Mouse (Mus musculus): ENCODE measurements at regions not wholly inside any gene's neighbourhood (a gene's known extent, or its start where the extent isn't known, plus 50 kb on each side); places are given as distances from the start of the nearest gene placed in this dataset.

DNA sequence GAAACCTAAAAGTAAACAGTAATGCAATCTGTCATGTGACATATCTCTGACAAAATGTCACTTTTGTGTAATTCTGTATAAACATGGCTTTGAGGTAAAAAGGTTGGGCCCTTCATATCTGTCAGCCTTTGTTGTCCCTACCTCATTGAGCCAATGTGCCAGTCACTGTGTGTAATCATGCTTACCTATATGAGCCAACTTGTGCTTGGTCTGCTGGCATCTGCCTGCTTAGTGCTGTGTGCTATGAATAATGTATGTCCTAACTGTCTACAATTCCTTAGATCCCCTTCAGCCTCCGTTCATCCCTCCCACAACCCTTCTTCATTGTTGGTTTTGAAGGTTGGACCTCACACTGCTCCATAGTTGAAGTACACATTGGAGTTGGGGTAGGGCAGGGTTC, 86.9 kb upstream of the Olig3 start:
- no peak for ATAC-seq (ENCODE audit: low FRiP score, low TSS enrichment)

DNA sequence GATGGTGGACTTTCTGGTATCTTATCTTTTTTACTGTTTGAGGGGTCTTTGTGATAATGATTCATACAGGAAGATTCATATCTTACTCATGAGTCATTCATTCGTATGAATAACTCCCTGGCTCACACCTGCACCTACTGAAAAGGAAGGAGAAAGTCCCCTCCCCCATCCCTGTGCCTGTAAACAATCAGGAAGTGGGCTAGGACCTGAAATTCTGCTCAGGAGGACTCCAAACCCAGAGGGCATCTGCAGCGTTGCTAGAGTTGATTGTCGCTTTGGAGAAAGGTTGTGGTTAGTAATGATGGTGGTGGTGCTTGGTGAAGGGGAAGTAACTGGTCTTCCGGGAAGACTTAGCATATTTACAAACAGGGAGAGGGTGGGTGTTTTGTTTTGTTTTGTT, 88.3 kb upstream of the Olig3 start:
- WGBS = 77% methylated on average over 4 of the region's 4 CpGs
- no peak for ATAC-seq (ENCODE audit: low FRiP score, low TSS enrichment)
- no peaks in the 10 kb centered on the region for H3K36me3 ChIP-seq (ENCODE audit: control insufficient read depth, insufficient read depth, low read length)

More for the DNA sequence above, 86.9 kb upstream of the Olig3 start:
- Histone ChIP-seq H3K4me1 (ENCODE audit: control insufficient read depth, insufficient read depth, low read length) (no peaks in the 10 kb centered on the region), H3K4me3 (replicated peaks; ENCODE audit: low read depth, low read length) (no peak overlapping the region), H3K36me3 (ENCODE audit: control insufficient read depth, insufficient read depth, low read length) (no peaks in the 10 kb centered on the region), H3K9me3 (ENCODE audit: control insufficient read depth, low read length) (no peaks in the 10 kb centered on the region), H3K9ac (replicated peaks; ENCODE audit: low read length) (no peak overlapping the region), H3K27me3 (ENCODE audit: control insufficient read depth, insufficient read depth, low read length) (no peaks in the 10 kb centered on the region), H3K4me2 (ENCODE audit: low read length) (no peak overlapping the region), H3K27ac (replicated peaks; ENCODE audit: low read depth, low read length) (no peak overlapping the region)
- DNase-seq = no peak
- WGBS = 33% methylated on average over 1 of the region's 1 CpGs

DNA sequence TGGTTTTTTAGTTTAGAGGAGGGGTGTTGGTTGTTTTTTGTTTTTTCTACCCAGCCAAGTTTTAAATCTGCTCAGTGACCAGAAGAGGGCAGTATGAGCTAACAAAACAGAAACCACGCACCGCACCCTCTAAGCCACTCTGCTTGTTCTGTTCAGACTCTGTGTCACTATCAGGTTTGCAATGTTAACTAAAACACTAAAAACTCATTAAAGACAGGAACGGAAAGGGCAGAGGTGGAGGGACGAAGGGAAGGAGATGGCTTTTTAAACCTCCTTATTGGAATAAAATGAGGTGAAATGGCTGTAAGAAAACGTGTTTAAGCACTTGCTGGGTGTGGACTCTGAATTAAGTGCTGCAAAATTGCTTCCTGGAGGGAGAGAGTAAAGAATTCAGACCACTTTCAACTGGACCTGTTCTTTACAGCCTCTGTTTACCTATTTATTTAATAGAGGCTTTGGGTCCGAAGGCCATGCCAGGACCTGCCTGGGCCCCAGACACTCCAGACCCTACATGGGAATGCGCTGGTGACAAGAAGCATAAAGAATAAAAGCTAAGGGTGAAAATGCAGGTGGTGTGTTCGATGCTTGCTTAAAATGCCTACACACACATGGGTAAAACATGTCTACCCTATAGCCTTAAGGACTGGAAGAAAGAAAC, 116.1 kb upstream of the Olig3 start:
- WGBS = 38% methylated on average over 8 of the region's 8 CpGs
- peak; percentile 88 for DNase-seq
- Histone ChIP-seq H3K36me3 (ENCODE audit: control insufficient read depth, insufficient read depth, low read length) (no peaks in the 10 kb centered on the region), H3K9me3 (ENCODE audit: control insufficient read depth, low read length) (no peaks in the 10 kb centered on the region), H3K27ac (replicated peaks; ENCODE audit: low read depth, low read length) (no peak overlapping the region), H3K9ac (replicated peaks; ENCODE audit: low read length) (no peak overlapping the region), H3K4me2 (ENCODE audit: low read length) (no peak overlapping the region), H3K4me1 (ENCODE audit: control insufficient read depth, insufficient read depth, low read length) (no peaks in the 10 kb centered on the region), H3K27me3 (ENCODE audit: control insufficient read depth, insufficient read depth, low read length) (no peaks in the 10 kb centered on the region), H3K4me3 (replicated peaks; ENCODE audit: low read depth, low read length) (no peak overlapping the region)
- ATAC-seq (ENCODE audit: low FRiP score, low TSS enrichment) = peak; percentile 70; the same call in 1 of the 2 replicates

More for the DNA sequence above, 88.3 kb upstream of the Olig3 start:
- H3K27ac ChIP-seq (replicated peaks; ENCODE audit: low read depth, low read length) = no peak overlapping the region
- no peaks in the 10 kb centered on the region for H3K27me3 ChIP-seq (ENCODE audit: control insufficient read depth, insufficient read depth, low read length)
- H3K9ac ChIP-seq (replicated peaks; ENCODE audit: low read length) = no peak overlapping the region
- H3K9me3 ChIP-seq (ENCODE audit: control insufficient read depth, low read length) = no peaks in the 10 kb centered on the region
- no peak overlapping the region for H3K4me2 ChIP-seq (ENCODE audit: low read length)
- no peak for DNase-seq
- H3K4me3 ChIP-seq (replicated peaks; ENCODE audit: low read depth, low read length) = no peak overlapping the region
- H3K4me1 ChIP-seq (ENCODE audit: control insufficient read depth, insufficient read depth, low read length) = no peaks in the 10 kb centered on the region

DNA sequence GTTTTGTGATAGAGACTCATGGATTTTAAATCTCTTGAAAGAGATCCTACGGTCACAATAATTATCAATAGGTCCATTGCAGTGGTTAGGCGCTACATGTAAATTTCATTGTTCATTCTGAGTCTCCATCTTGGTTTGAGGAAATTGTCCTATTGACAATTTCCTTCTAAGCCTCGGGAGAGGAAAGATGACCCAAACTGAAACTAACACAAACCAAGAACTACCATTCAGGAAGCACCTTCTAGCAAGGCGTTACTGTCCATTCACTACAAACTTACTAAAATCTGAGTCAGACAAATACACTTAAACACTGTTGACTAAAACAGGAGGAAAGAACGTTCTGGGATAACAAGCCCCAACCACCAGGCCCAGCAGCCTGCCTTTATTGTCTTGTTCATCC, 140.1 kb upstream of the Olig3 start:
- DNase-seq (no peak), ATAC-seq (ENCODE audit: low FRiP score, low TSS enrichment) (no peak)
- Histone ChIP-seq H3K27me3 (ENCODE audit: control insufficient read depth, insufficient read depth, low read length) (no peaks in the 10 kb centered on the region), H3K36me3 (ENCODE audit: control insufficient read depth, insufficient read depth, low read length) (no peaks in the 10 kb centered on the region), H3K9me3 (ENCODE audit: control insufficient read depth, low read length) (no peaks in the 10 kb centered on the region), H3K4me3 (replicated peaks; ENCODE audit: low read depth, low read length) (no peak overlapping the region), H3K4me2 (ENCODE audit: low read length) (no peak overlapping the region), H3K9ac (replicated peaks; ENCODE audit: low read length) (no peak overlapping the region), H3K4me1 (ENCODE audit: control insufficient read depth, insufficient read depth, low read length) (no peaks in the 10 kb centered on the region), H3K27ac (replicated peaks; ENCODE audit: low read depth, low read length) (no peak overlapping the region)
- WGBS = 92% methylated on average over 5 of the region's 5 CpGs

DNA sequence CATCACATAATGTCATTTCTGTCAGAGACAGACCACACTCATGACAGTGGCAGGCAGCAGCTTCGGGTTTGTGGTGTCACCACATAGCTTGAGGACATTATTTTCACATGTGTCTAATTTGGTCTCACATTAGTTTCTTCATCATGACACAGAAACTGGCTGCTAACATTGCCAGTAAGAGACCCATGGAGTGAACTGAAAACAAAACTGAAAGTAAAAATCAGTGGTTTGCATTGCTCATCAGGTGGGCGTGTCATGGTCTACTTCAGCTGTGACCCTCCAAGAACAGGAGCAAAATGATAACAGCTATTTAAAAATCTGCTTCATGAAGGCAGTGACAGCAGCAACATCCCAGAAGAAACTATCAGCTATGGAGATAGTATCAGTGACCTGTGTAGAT, 146.6 kb upstream of the Olig3 start:
- H3K9ac ChIP-seq (replicated peaks; ENCODE audit: low read length) = no peak overlapping the region
- no peak overlapping the region for H3K4me3 ChIP-seq (replicated peaks; ENCODE audit: low read depth, low read length)
- H3K27me3 ChIP-seq (ENCODE audit: control insufficient read depth, insufficient read depth, low read length) = no peaks in the 10 kb centered on the region
- H3K9me3 ChIP-seq (ENCODE audit: control insufficient read depth, low read length) = no peaks in the 10 kb centered on the region
- 94% methylated on average over 2 of the region's 2 CpGs for WGBS
- ATAC-seq (ENCODE audit: low FRiP score, low TSS enrichment) (no peak), DNase-seq (no peak)
- H3K36me3 ChIP-seq (ENCODE audit: control insufficient read depth, insufficient read depth, low read length) = no peaks in the 10 kb centered on the region
- H3K27ac ChIP-seq (replicated peaks; ENCODE audit: low read depth, low read length) = no peak overlapping the region
- H3K4me1 ChIP-seq (ENCODE audit: control insufficient read depth, insufficient read depth, low read length) = 0 out of 2 replicates have a peak, but pooled peaks cover 5% of the 10 kb centered on the region
- no peak overlapping the region for H3K4me2 ChIP-seq (ENCODE audit: low read length)

DNA sequence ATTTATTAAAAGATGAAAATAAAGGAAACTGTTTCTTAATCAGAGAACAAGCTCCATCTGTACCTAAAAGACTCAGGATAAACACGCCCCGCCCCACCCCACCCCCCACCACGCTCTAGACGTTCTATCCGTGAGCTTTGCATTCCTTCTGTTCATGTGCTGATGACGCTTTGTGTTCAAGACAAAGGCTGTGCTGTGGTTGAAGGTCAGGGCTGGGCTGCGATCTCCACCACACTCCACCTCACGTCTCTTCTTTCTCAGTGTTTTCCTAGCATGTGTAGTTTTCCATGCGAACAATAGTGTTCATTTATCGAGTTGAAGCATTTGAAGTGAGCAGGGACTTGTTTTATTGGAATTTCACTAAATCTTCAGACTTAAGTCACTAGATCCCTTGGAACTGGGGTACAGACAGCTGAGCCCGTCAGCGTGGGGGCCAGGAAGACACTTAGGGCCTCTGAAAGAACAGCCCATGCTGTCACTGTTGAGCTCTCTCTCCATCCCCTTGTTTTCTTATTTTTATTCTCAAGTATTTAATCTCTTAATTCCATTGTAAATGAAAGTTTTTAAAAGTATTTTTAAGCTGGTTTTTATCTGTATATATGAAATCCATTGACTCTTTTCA, 148.1 kb upstream of the Olig3 start:
- no peak for ATAC-seq (ENCODE audit: low FRiP score, low TSS enrichment)
- DNase-seq = peak; percentile 40
- H3K9me3 ChIP-seq (ENCODE audit: control insufficient read depth, low read length) = no peaks in the 10 kb centered on the region
- peak overlapping the region; percentile 38 for H3K4me2 ChIP-seq (ENCODE audit: low read length)
- no peaks in the 10 kb centered on the region for H3K27me3 ChIP-seq (ENCODE audit: control insufficient read depth, insufficient read depth, low read length)
- H3K9ac ChIP-seq (replicated peaks; ENCODE audit: low read length) = no peak overlapping the region
- 0 out of 2 replicates have a peak, but pooled peaks cover 5% of the 10 kb centered on the region for H3K4me1 ChIP-seq (ENCODE audit: control insufficient read depth, insufficient read depth, low read length)
- WGBS = 4% methylated on average over 12 of the region's 12 CpGs
- H3K4me3 ChIP-seq (replicated peaks; ENCODE audit: low read depth, low read length) = no peak overlapping the region
- no peak overlapping the region for H3K27ac ChIP-seq (replicated peaks; ENCODE audit: low read depth, low read length)
- no peaks in the 10 kb centered on the region for H3K36me3 ChIP-seq (ENCODE audit: control insufficient read depth, insufficient read depth, low read length)

DNA sequence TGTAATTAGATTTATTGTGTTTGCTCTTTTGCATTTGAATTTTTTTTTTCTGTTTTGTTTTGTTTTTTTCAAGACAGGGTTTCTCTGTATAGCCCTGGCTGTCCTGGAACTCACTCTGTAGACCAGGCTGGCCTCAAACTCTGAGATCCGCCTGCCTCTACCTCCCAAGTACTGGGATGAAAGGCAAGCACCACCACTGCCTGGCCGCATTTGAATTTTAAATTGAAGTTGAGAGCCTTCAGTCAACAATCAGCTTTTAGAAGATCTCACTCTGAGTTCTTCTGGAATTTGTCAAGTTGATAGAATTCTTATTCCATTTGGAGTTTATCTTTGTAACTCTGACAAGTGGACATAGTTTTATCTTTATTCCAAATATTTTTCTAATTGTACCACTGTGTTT, 148.8 kb upstream of the Olig3 start:
- DNase-seq = no peak
- no peak overlapping the region for H3K4me3 ChIP-seq (replicated peaks; ENCODE audit: low read depth, low read length)
- H3K4me1 ChIP-seq (ENCODE audit: control insufficient read depth, insufficient read depth, low read length) = 0 out of 2 replicates have a peak, but pooled peaks cover 5% of the 10 kb centered on the region
- no peak overlapping the region for H3K27ac ChIP-seq (replicated peaks; ENCODE audit: low read depth, low read length)
- no peaks in the 10 kb centered on the region for H3K9me3 ChIP-seq (ENCODE audit: control insufficient read depth, low read length)
- 61% methylated on average over 2 of the region's 2 CpGs for WGBS
- H3K36me3 ChIP-seq (ENCODE audit: control insufficient read depth, insufficient read depth, low read length) = no peaks in the 10 kb centered on the region
- ATAC-seq (ENCODE audit: low FRiP score, low TSS enrichment) = no peak
- H3K27me3 ChIP-seq (ENCODE audit: control insufficient read depth, insufficient read depth, low read length) = no peaks in the 10 kb centered on the region
- no peak overlapping the region for H3K9ac ChIP-seq (replicated peaks; ENCODE audit: low read length)
- H3K4me2 ChIP-seq (ENCODE audit: low read length) = no peak overlapping the region

DNA sequence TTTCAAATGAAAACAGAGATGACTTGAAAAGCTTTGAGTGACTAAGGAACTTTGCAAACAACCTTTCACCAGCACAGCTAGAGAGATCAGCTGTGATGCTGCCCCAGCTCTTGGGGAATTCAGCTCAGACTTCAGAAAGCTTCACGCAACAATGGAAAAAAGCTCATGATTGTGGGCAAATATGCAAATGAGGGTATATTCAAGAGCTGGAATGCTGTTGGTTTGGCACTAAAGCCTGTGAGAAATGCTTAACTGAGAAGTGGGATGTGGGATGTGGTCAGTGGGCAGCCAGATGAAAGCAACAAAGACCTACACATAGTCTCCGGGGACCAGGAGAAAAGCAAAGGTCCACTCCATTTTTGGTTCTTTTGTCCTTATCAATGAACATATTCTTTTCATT, 156.0 kb upstream of the Olig3 start:
- Histone ChIP-seq H3K9ac (replicated peaks; ENCODE audit: low read length) (no peak overlapping the region), H3K9me3 (ENCODE audit: control insufficient read depth, low read length) (no peaks in the 10 kb centered on the region), H3K4me1 (ENCODE audit: control insufficient read depth, insufficient read depth, low read length) (no peaks in the 10 kb centered on the region), H3K4me2 (ENCODE audit: low read length) (no peak overlapping the region), H3K27me3 (ENCODE audit: control insufficient read depth, insufficient read depth, low read length) (no peaks in the 10 kb centered on the region), H3K36me3 (ENCODE audit: control insufficient read depth, insufficient read depth, low read length) (no peaks in the 10 kb centered on the region), H3K27ac (replicated peaks; ENCODE audit: low read depth, low read length) (no peak overlapping the region), H3K4me3 (replicated peaks; ENCODE audit: low read depth, low read length) (no peak overlapping the region)
- DNase-seq (peak; percentile 9), ATAC-seq (ENCODE audit: low FRiP score, low TSS enrichment) (no peak)
- 53% methylated on average over 2 of the region's 2 CpGs for WGBS

DNA sequence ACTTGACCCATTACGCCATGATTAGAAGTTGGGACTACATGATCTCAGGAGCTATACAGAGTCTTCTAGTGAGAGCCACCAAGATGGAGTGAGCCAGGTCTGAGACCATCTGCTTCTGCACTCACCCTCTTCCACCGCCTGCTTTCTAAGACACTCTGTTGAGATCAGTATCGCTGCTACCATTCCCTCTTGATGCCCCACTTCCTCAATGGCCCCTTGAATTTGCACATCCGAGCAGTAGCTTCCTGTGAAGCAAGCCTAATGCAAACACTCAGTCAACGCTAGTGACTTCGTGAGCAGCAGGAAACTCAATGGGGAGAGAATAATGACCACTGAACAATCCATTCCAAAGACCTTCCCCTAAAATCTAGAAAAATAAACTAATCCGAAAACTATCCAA, 160.7 kb upstream of the Olig3 start:
- Histone ChIP-seq H3K36me3 (ENCODE audit: control insufficient read depth, insufficient read depth, low read length) (no peaks in the 10 kb centered on the region), H3K4me1 (ENCODE audit: control insufficient read depth, insufficient read depth, low read length) (no peaks in the 10 kb centered on the region), H3K9me3 (ENCODE audit: control insufficient read depth, low read length) (no peaks in the 10 kb centered on the region), H3K27ac (replicated peaks; ENCODE audit: low read depth, low read length) (no peak overlapping the region), H3K4me3 (replicated peaks; ENCODE audit: low read depth, low read length) (no peak overlapping the region), H3K27me3 (ENCODE audit: control insufficient read depth, insufficient read depth, low read length) (no peaks in the 10 kb centered on the region), H3K4me2 (ENCODE audit: low read length) (no peak overlapping the region), H3K9ac (replicated peaks; ENCODE audit: low read length) (no peak overlapping the region)
- ATAC-seq (ENCODE audit: low FRiP score, low TSS enrichment) (no peak), DNase-seq (no peak)
- WGBS = 84% methylated on average over 7 of the region's 7 CpGs
